Mouse (Mus musculus) ES-E14 (cell line): ENCODE measurements around the gene Tnfrsf26.

Experiments
- CHD2 ChIP-seq: IDR thresholded peaks from 2 replicates; pipeline ENCODE4 v1.6.1; 2014; ENCODE audit warnings: mild to moderate bottlenecking, low read depth, low read length, inconsistent platforms
- HCFC1 ChIP-seq: IDR thresholded peaks from 2 replicates; pipeline ENCODE4 v1.6.1; 2012; ENCODE audit warnings: low read length, inconsistent platforms, borderline replicate concordance; ENCODE audit not compliant: insufficient read depth
- MAFK ChIP-seq: IDR thresholded peaks from 2 replicates; pipeline ENCODE4 v1.6.1; 2014; ENCODE audit warnings: mild to moderate bottlenecking, low read depth, low read length, inconsistent platforms; ENCODE audit not compliant: insufficient read depth
- ZC3H11A ChIP-seq: IDR thresholded peaks from 2 replicates; pipeline ENCODE4 v1.6.1; 2012; ENCODE audit warnings: low read depth, mild to moderate bottlenecking, inconsistent platforms, low read length, borderline replicate concordance
- ZNF384 ChIP-seq: IDR thresholded peaks from 2 replicates; pipeline ENCODE4 v1.6.1; 2012; ENCODE audit warnings: low read depth, low read length, inconsistent platforms

DNA sequence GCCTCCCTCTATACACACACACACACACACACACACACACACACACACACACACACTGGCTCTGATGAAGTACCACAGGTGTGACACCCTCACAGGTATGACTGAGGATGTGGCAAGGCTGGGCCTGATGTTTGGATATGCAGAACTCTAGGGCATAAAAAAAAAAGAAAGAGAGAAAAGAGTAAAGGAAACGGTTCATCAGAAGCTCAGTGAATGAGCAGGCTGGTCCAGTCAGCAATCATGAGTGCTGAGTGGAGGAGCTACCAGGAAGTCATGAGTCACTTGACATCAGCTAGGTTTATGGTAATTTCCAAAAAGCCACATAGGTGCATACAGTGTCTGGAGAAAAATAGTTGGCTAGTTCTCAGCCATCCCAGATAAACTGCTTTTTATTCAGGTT, 979 bp upstream of the Tnfrsf26 start:
- no peak for TF ChIP-seq ZNF384
- no peak for TF ChIP-seq ZC3H11A
- no peak for TF ChIP-seq HCFC1
- no peak for TF ChIP-seq MAFK
- TF ChIP-seq CHD2, result no peak
